Mouse (Mus musculus): ENCODE data around the gene Mast2. TPM values are rescaled to one million over a fixed set of nuclear protein-coding genes. Genes with fewer than 3 reads are reported as not detected.

Gene Mast2
- polyA plus RNA-seq, 1 experiment from 2014 or later = 16.3 TPM

DNA sequence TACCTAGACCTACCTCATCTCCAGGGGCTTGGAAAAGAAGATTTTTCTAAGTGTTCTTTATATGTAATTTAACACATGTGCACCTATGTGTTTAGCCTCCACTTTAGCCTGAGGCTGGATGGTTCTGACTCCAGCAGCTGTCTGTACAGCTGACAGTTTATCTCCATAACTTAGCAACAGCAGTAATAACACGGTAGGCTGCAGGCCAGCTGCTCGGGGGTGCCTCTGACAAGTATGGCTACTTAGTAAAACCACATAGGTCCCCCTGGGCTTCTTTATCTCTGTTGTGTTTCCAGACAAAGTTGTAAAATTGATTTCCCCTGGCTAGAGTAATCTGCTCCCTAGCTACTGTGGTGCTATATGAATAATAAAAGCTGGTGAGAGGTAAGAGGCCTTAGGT, 19.5 kb upstream of the Mast2 start:
- Histone ChIP-seq H3K27me3 (ENCODE audit: control insufficient read depth, insufficient read depth, low read length) (no peaks in the 10 kb centered on the region), H3K9ac (ENCODE audit: low read length) (no peak overlapping the region), H3K4me3 (ENCODE audit: low read length) (no peak overlapping the region), H3K27ac (ENCODE audit: low read length) (peak overlapping the region; percentile 21), H3K4me1 (ENCODE audit: control insufficient read depth, insufficient read depth, low read length) (peaks cover 6% of the 10 kb centered on the region; the same call in 1 of the 2 replicates), H3K9me3 (replicated peaks; ENCODE audit: control insufficient read depth, low read length) (no peaks in the 10 kb centered on the region), H3K4me2 (ENCODE audit: low read depth, low read length) (no peak overlapping the region; the same call in 1 of the 2 replicates), H3K36me3 (ENCODE audit: control insufficient read depth, insufficient read depth) (no peaks in the 10 kb centered on the region)
- WGBS = 12% methylated on average over 2 of the region's 2 CpGs
- peak; percentile 84 for ATAC-seq (replicated peaks; ENCODE audit: extremely low read depth, insufficient read depth, low FRiP score)

DNA sequence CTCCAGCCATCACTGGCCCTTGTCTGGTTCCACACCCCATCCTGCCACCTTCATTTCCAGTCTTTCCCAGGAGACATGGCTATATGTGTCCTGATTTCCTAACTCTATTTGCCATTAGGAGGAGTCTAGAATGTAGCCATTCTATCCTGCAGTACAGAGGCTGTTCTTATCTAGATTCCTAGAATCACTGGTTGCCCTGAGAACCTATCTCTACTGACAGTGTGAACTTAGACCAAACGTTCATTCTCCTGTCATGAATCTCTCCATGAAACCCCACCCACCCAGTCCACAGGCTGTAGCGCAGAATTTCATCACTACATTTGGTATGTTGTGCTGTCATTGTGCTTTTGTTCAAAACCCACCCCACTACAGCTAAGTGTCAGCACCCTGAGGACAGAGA, 17.3 kb upstream of the Mast2 start:
- no peak for ATAC-seq (replicated peaks; ENCODE audit: extremely low read depth, insufficient read depth, low FRiP score)
- WGBS = 48% methylated on average over 2 of the region's 2 CpGs
- Histone ChIP-seq H3K4me3 (ENCODE audit: low read length) (no peak overlapping the region), H3K36me3 (ENCODE audit: control insufficient read depth, insufficient read depth) (no peaks in the 10 kb centered on the region), H3K27ac (ENCODE audit: low read length) (no peak overlapping the region), H3K4me1 (ENCODE audit: control insufficient read depth, insufficient read depth, low read length) (peaks cover 6% of the 10 kb centered on the region; the same call in 1 of the 2 replicates), H3K4me2 (ENCODE audit: low read depth, low read length) (no peak overlapping the region), H3K9ac (ENCODE audit: low read length) (no peak overlapping the region), H3K27me3 (ENCODE audit: control insufficient read depth, insufficient read depth, low read length) (no peaks in the 10 kb centered on the region), H3K9me3 (replicated peaks; ENCODE audit: control insufficient read depth, low read length) (no peaks in the 10 kb centered on the region)

DNA sequence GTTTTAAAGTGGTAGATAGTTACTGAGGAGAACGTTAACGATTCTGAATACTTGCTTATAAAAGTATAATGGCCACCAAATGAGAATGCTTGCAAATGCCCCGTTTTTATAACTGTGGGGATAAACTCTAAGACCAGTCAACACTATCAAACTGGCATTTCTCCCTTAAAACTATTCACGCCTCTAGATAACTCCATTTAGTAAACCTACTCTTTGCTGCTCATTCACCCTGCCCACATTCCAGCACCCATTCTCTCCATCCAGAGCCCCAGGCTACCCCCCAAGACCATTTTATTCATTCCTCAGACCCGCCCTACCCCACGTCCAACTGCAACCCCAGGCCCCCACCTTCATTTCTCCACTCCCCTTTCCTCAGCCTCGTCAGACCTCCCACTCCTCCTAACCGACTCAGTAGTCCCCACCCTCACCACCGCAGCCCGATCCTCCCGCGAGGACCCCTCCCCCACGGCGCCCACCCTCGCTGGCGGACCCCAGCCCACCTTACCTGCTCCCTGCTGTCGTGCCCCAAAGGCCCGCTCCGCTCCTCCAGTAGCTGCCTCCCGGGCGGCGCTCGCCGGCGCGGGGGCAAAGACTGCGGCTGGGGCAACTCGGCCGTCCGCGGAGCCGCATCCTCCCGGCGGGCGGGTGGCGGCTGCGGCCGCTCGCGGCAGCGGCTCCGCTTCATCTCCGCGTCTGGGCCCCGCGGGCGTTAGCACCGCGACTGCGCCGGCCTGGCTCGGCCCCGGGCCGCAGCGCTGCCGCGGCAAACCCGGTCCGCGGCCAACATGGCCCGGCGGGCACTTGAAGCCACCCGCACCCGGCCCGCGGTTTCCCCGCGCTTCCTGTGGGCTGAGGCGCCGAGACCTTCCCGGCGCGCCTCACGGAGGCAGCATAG, 505 bp downstream of the Mast2 start:
- Histone ChIP-seq H3K27me3 (ENCODE audit: control insufficient read depth, insufficient read depth, low read length) (no peaks in the 10 kb centered on the region), H3K4me2 (ENCODE audit: low read depth, low read length) (peak overlapping the region; percentile 69), H3K9me3 (replicated peaks; ENCODE audit: control insufficient read depth, low read length) (peaks cover 6% of the 10 kb centered on the region), H3K4me3 (ENCODE audit: low read length) (peak overlapping the region; percentile 99), H3K4me1 (ENCODE audit: control insufficient read depth, insufficient read depth, low read length) (peaks cover 21% of the 10 kb centered on the region), H3K27ac (ENCODE audit: low read length) (peak overlapping the region; percentile 90), H3K9ac (ENCODE audit: low read length) (peak overlapping the region; percentile 97), H3K36me3 (ENCODE audit: control insufficient read depth, insufficient read depth) (no peaks in the 10 kb centered on the region)
- peak; percentile 53 for ATAC-seq (replicated peaks; ENCODE audit: extremely low read depth, insufficient read depth, low FRiP score)
- WGBS = under 1% methylated on average over 73 of the region's 74 CpGs

DNA sequence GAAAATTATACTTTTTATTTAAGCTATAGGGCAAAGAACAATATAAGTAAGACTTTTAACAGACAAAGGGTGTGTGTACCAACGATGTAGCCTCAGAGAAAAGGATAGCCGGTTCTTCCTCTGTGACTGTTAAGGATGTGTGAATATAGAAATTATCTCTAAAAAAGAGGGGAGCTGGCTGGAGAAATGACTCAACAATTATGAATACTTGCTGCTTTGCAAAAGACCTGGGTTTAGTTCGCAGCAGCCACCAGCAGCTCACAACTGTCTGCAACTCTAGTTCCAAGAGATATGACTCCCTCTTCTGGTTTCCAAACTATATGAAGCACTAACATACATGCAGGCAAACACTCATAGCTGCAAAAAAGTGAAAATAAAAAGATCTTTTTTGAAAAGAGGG, 2.0 kb downstream of the Mast2 start:
- WGBS = 96% methylated on average over 3 of the region's 3 CpGs
- Histone ChIP-seq H3K27me3 (ENCODE audit: control insufficient read depth, insufficient read depth, low read length) (no peaks in the 10 kb centered on the region), H3K36me3 (ENCODE audit: control insufficient read depth, insufficient read depth) (no peaks in the 10 kb centered on the region), H3K4me3 (ENCODE audit: low read length) (no peak overlapping the region), H3K9ac (ENCODE audit: low read length) (no peak overlapping the region), H3K4me1 (ENCODE audit: control insufficient read depth, insufficient read depth, low read length) (peaks cover 21% of the 10 kb centered on the region), H3K9me3 (replicated peaks; ENCODE audit: control insufficient read depth, low read length) (no peaks in the 10 kb centered on the region), H3K4me2 (ENCODE audit: low read depth, low read length) (no peak overlapping the region), H3K27ac (ENCODE audit: low read length) (no peak overlapping the region)
- ATAC-seq (replicated peaks; ENCODE audit: extremely low read depth, insufficient read depth, low FRiP score) = no peak

DNA sequence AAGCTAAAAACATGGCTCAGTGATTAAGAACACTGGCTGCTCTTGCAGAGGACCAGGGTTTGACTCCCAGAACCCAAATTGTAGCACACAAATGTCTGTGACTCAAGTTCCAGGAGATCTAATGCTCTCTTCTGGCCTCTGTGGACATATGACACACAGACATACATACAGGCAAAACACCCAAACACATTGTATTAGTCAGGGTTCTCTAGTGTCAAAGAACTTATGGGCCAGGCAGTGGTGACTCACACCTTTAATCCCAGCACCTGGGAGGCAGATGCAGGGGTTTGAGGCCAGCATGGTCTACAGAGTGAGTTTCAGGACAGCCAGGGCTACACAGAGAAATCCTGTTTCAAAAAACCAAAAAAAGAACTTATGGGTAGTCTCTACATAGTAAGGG, 12.4 kb downstream of the Mast2 start:
- H3K27me3 ChIP-seq (ENCODE audit: control insufficient read depth, insufficient read depth, low read length) = no peaks in the 10 kb centered on the region
- no peak overlapping the region for H3K4me2 ChIP-seq (ENCODE audit: low read depth, low read length)
- no peak overlapping the region for H3K4me3 ChIP-seq (ENCODE audit: low read length)
- no peak overlapping the region for H3K9ac ChIP-seq (ENCODE audit: low read length)
- H3K4me1 ChIP-seq (ENCODE audit: control insufficient read depth, insufficient read depth, low read length) = no peaks in the 10 kb centered on the region; the same call in 1 of the 2 replicates
- no peak overlapping the region for H3K27ac ChIP-seq (ENCODE audit: low read length)
- no peaks in the 10 kb centered on the region for H3K36me3 ChIP-seq (ENCODE audit: control insufficient read depth, insufficient read depth)
- no peaks in the 10 kb centered on the region for H3K9me3 ChIP-seq (replicated peaks; ENCODE audit: control insufficient read depth, low read length)
- no peak for ATAC-seq (replicated peaks; ENCODE audit: extremely low read depth, insufficient read depth, low FRiP score)

DNA sequence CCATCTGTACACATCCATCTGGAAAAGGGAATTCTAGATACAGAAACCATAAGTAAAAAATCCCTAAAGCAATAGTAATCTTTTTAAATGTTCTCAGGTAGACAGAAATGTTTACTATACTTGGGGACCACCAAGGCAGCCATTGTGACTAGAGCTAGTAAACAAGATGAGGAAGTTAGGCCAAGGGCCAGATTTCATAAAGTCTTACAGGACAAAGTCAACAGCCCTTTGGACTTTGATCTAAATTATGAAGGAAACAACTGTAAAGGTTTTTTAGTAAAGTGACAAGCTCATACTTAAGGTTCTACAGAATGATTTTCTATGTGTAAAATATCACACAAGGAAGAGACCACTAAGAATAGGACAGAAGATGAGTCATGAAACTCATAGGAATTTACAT, 14.0 kb downstream of the Mast2 start:
- Histone ChIP-seq H3K4me1 (ENCODE audit: control insufficient read depth, insufficient read depth, low read length) (no peaks in the 10 kb centered on the region; the same call in 1 of the 2 replicates), H3K36me3 (ENCODE audit: control insufficient read depth, insufficient read depth) (no peaks in the 10 kb centered on the region), H3K9me3 (replicated peaks; ENCODE audit: control insufficient read depth, low read length) (no peaks in the 10 kb centered on the region), H3K4me2 (ENCODE audit: low read depth, low read length) (no peak overlapping the region), H3K27ac (ENCODE audit: low read length) (no peak overlapping the region), H3K4me3 (ENCODE audit: low read length) (no peak overlapping the region), H3K27me3 (ENCODE audit: control insufficient read depth, insufficient read depth, low read length) (no peaks in the 10 kb centered on the region), H3K9ac (ENCODE audit: low read length) (no peak overlapping the region)
- ATAC-seq (replicated peaks; ENCODE audit: extremely low read depth, insufficient read depth, low FRiP score) = no peak

DNA sequence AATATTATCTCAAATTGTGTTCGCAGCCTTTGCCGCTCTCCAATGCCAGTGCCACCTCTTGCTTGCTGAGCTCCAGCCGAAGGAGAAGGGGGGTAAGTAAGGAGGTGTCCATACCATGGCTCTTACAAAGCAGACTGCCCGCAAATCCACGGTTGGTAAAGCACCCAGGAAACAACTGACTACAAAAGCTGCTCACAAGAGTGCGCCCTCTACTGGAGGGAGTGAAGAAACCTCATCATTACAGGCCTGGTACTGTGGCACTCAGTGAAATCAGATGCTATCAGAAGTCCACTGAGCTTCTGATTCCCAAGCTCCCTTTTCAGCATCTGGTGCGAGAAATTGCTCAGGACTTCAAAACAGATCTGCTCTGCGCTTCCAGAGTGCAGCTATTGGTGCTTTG, 15.3 kb downstream of the Mast2 start:
- H3K4me2 ChIP-seq (ENCODE audit: low read depth, low read length) = peak overlapping the region; percentile 42; the same call in 1 of the 2 replicates

DNA sequence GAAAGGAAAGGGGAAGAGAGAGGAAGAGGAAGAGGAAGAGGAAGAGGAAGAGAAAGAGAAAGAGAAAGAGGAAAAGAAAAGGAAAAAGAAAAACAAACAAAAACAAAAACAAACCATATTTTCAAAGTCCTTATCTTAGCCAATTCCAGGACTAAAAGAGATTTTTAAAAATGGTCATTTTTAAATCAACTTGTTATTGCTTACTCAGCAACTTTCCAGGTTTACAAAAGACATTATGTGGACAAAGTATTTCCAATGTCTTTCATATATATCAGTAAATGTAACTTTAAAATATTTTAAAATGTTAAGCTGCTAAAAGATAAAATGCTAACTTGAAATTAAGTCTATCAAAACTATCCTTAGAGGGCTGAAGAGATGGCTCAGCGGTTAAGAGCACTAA, 24.6 kb downstream of the Mast2 start:
- no peak overlapping the region for H3K4me3 ChIP-seq (ENCODE audit: low read length)
- 94% methylated on average over 1 of the region's 1 CpGs for WGBS
- H3K27me3 ChIP-seq (ENCODE audit: control insufficient read depth, insufficient read depth, low read length) = no peaks in the 10 kb centered on the region
- no peaks in the 10 kb centered on the region for H3K36me3 ChIP-seq (ENCODE audit: control insufficient read depth, insufficient read depth)
- peaks cover 3% of the 10 kb centered on the region for H3K9me3 ChIP-seq (replicated peaks; ENCODE audit: control insufficient read depth, low read length)
- no peak overlapping the region for H3K27ac ChIP-seq (ENCODE audit: low read length)
- no peak overlapping the region for H3K9ac ChIP-seq (ENCODE audit: low read length)
- no peak overlapping the region for H3K4me2 ChIP-seq (ENCODE audit: low read depth, low read length)
- no peaks in the 10 kb centered on the region for H3K4me1 ChIP-seq (ENCODE audit: control insufficient read depth, insufficient read depth, low read length)
- no peak for ATAC-seq (replicated peaks; ENCODE audit: extremely low read depth, insufficient read depth, low FRiP score)

More for the DNA sequence above, 15.3 kb downstream of the Mast2 start:
- ATAC-seq (replicated peaks; ENCODE audit: extremely low read depth, insufficient read depth, low FRiP score) = no peak
- Histone ChIP-seq H3K4me1 (ENCODE audit: control insufficient read depth, insufficient read depth, low read length) (no peaks in the 10 kb centered on the region; the same call in 1 of the 2 replicates), H3K27ac (ENCODE audit: low read length) (no peak overlapping the region), H3K36me3 (ENCODE audit: control insufficient read depth, insufficient read depth) (no peaks in the 10 kb centered on the region), H3K9me3 (replicated peaks; ENCODE audit: control insufficient read depth, low read length) (no peaks in the 10 kb centered on the region), H3K27me3 (ENCODE audit: control insufficient read depth, insufficient read depth, low read length) (no peaks in the 10 kb centered on the region), H3K9ac (ENCODE audit: low read length) (no peak overlapping the region), H3K4me3 (ENCODE audit: low read length) (no peak overlapping the region)
- WGBS = 36% methylated on average over 8 of the region's 8 CpGs

DNA sequence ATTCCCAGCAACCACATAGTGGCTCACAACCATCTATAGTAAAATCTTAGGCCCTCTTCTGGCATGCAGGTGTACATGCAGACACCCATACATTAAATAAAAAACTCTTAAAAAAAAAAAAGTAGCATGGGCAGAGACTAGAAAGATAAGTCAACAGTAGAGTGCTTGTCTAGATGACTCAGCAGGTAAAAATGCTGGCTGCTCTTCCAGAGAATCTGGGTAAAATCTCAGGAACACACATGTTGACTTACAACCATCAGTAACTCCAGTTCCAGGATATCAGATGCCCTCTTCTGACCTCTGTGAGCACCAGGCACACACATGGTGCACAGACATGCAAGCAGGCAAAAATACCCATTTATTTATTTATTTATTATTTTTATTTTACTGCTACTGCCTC, 25.4 kb downstream of the Mast2 start:
- H3K36me3 ChIP-seq (ENCODE audit: control insufficient read depth, insufficient read depth) = no peaks in the 10 kb centered on the region
- no peak overlapping the region for H3K27ac ChIP-seq (ENCODE audit: low read length)
- H3K4me1 ChIP-seq (ENCODE audit: control insufficient read depth, insufficient read depth, low read length) = no peaks in the 10 kb centered on the region
- peaks cover 3% of the 10 kb centered on the region for H3K9me3 ChIP-seq (replicated peaks; ENCODE audit: control insufficient read depth, low read length)
- H3K27me3 ChIP-seq (ENCODE audit: control insufficient read depth, insufficient read depth, low read length) = no peaks in the 10 kb centered on the region
- no peak for ATAC-seq (replicated peaks; ENCODE audit: extremely low read depth, insufficient read depth, low FRiP score)
- no peak overlapping the region for H3K4me2 ChIP-seq (ENCODE audit: low read depth, low read length)
- H3K9ac ChIP-seq (ENCODE audit: low read length) = no peak overlapping the region
- H3K4me3 ChIP-seq (ENCODE audit: low read length) = no peak overlapping the region
